Mouse (Mus musculus) brain, embryonic 14.5 days (tissue): ENCODE measurements around the gene Hsf4.

Source experiments
- CTCF ChIP-seq: fragments of 200-500 bp; IDR thresholded peaks from 2 replicates; pipeline ENCODE4 v1.5.1; 2012; ENCODE audit warnings: inconsistent platforms, mild to moderate bottlenecking, moderate library complexity, borderline replicate concordance; ENCODE audit not compliant: insufficient read depth, insufficient read length; ENCODE audit errors: extremely low read depth
- POLR2A ChIP-seq: fragments of 200-500 bp; IDR thresholded peaks from 2 replicates; pipeline ENCODE4 v1.6.1; 2012; ENCODE audit warnings: mild to moderate bottlenecking, inconsistent platforms, borderline replicate concordance; ENCODE audit not compliant: poor library complexity, insufficient read depth, insufficient read length, severe bottlenecking; ENCODE audit errors: extremely low read depth

DNA sequence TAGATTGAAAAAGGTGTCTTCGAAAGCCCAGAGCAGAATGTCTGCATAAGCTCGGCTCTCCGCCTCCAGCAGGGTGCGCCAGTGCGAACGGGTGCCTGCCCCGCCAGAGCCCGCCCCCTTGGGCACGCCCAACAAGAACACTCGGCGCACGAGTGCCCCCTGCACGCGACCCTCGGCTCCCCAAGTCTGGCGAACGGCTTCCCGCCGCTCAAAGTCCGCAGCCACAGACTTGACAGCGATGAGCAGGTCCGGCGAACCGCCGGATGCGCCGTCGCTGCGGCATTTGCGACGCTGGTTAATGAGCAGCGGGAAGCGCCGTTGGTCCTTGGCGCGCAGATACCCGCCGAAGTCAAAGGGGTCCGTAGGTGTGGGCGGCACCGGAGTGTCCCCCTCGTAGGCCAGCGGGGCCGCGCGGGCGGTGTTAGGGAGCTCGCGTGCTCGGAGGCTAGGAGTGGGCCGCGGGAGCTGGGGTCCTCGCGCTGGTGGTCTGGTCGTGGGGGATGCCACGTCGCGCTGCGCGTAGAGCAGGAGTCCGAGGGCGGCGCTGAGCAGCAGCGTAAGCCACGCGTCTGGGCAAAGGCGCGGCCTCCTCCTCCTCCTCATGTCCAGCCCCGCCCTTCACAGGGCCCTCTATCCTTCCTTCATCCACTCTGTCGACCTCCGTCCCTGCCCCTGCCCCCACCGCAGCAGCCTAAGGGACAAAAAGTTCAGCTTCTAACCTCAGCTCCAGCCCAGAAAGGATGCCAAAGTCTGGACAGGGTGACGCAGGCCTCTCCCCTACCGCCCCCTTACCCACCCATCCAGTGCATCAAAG is 15.2 kb upstream of the Hsf4 start:
- TF ChIP-seq CTCF: peak; percentile 85
- TF ChIP-seq POLR2A: no peak
